Mouse (Mus musculus): ENCODE measurements around the gene Jchain.

DNA sequence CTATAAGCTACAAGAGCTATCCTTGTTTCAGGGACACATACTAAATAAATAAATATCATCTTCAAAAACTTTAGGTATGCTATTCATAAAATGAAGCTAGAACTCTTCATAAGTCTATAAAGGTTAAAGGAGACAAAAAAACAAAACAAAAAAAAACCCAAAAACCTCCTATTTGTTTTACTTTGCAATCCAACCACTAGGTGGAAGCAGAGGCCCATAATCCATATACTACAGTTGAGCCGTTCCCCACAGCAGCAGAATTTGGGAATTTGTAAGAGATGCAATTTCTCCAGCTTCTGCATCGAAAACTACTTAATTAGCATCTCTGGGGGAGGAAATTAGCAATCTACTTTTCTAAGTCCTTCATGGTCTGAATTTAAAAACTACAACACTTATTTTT, 8.5 kb downstream of the Jchain start:
- TF ChIP-seq CTCF (IDR thresholded peaks at IDR 0.05; ENCODE audit: borderline replicate concordance, control insufficient read depth, extremely low read depth, insufficient read depth, low read length, poor library complexity) (no peak), POLR2A (IDR thresholded peaks at IDR 0.05; ENCODE audit: control insufficient read depth, extremely low read depth, insufficient read depth, low read length, poor library complexity) (no peak)

Measured in thymus, adult 2 months (tissue).